Mouse (Mus musculus): ENCODE results near the gene H1f0. TPM values are rescaled to one million over a fixed set of nuclear protein-coding genes. Genes with fewer than 3 reads are reported as not detected.

Gene H1f0
- polyA plus RNA-seq, 1 experiment from 2014 or later, result 561 TPM

- Histone ChIP-seq H3K4me1 (replicated peaks) (peaks cover 17% of the 10 kb centered on the region), H3K36me3 (no peaks in the 10 kb centered on the region), H3K27ac (no peak overlapping the region), H3K4me3 (no peak overlapping the region), H3K27me3 (ENCODE audit: insufficient read depth, poor library complexity, severe bottlenecking) (peaks cover 7% of the 10 kb centered on the region), H3K9me3 (no peaks in the 10 kb centered on the region)
- WGBS, result 86% methylated on average over 3 of the region's 3 CpGs
- no peak for DNase-seq (ENCODE audit: low spot score)
Measured at GRCm38 (mm10) chr15:79067631-79068030, 39.4 kb downstream of the H1f0 start.

- Histone ChIP-seq H3K27ac (no peak overlapping the region), H3K4me1 (replicated peaks) (peaks cover 15% of the 10 kb centered on the region), H3K27me3 (ENCODE audit: insufficient read depth, poor library complexity, severe bottlenecking) (peaks cover 7% of the 10 kb centered on the region), H3K9me3 (no peaks in the 10 kb centered on the region), H3K4me3 (no peak overlapping the region), H3K36me3 (no peaks in the 10 kb centered on the region)
- WGBS, result 80% methylated on average over 3 of the region's 3 CpGs
- no peak for DNase-seq (ENCODE audit: low spot score)
Measured at GRCm38 (mm10) chr15:79068416-79068815, 40.2 kb downstream of the H1f0 start.

- H3K27ac ChIP-seq, result no peak overlapping the region
- peaks cover 3% of the 10 kb centered on the region for H3K36me3 ChIP-seq
- H3K27me3 ChIP-seq (ENCODE audit: insufficient read depth, poor library complexity, severe bottlenecking), result peaks cover 7% of the 10 kb centered on the region
- 68% methylated on average over 5 of the region's 5 CpGs for WGBS
- no peaks in the 10 kb centered on the region for H3K9me3 ChIP-seq
- peak; percentile 26 for DNase-seq (ENCODE audit: low spot score)
- peaks cover 28% of the 10 kb centered on the region for H3K4me1 ChIP-seq (replicated peaks)
- no peak overlapping the region for H3K4me3 ChIP-seq
Measured at GRCm38 (mm10) chr15:79071117-79072039, 43.1 kb downstream of the H1f0 start.

GRCm38 (mm10) chr15:79073752-79074151 is 45.5 kb downstream of the H1f0 start:
- Histone ChIP-seq H3K9me3 (no peaks in the 10 kb centered on the region), H3K27me3 (ENCODE audit: insufficient read depth, poor library complexity, severe bottlenecking) (peaks cover 7% of the 10 kb centered on the region), H3K4me1 (replicated peaks) (peaks cover 30% of the 10 kb centered on the region), H3K27ac (no peak overlapping the region), H3K36me3 (peaks cover 27% of the 10 kb centered on the region), H3K4me3 (no peak overlapping the region)
- DNase-seq (ENCODE audit: low spot score), result no peak

GRCm38 (mm10) chr15:79074446-79074845 is 46.2 kb downstream of the H1f0 start:
- H3K9me3 ChIP-seq, result no peaks in the 10 kb centered on the region
- peak overlapping the region; percentile 87 for H3K27ac ChIP-seq
- no peak for DNase-seq (ENCODE audit: low spot score)
- peaks cover 34% of the 10 kb centered on the region for H3K36me3 ChIP-seq
- peak overlapping the region; percentile 69 for H3K4me3 ChIP-seq
- peaks cover 30% of the 10 kb centered on the region for H3K4me1 ChIP-seq (replicated peaks)
- 44% methylated on average over 10 of the region's 10 CpGs for WGBS
- peaks cover 7% of the 10 kb centered on the region for H3K27me3 ChIP-seq (ENCODE audit: insufficient read depth, poor library complexity, severe bottlenecking)

- Histone ChIP-seq H3K36me3 (peaks cover 40% of the 10 kb centered on the region), H3K4me3 (peak within 1 kb of the TSS; percentile 69), H3K27ac (peak within 1 kb of the TSS; percentile 87), H3K27me3 (ENCODE audit: insufficient read depth, poor library complexity, severe bottlenecking) (peaks cover 1% of the 10 kb centered on the region; the same call in 1 of the 2 replicates), H3K9me3 (no peaks in the 10 kb centered on the region), H3K4me1 (replicated peaks) (peaks cover 30% of the 10 kb centered on the region)
- under 1% methylated on average over 49 of the region's 49 CpGs for WGBS
- peak; percentile 91 for DNase-seq (ENCODE audit: low spot score)
Measured at GRCm38 (mm10) chr15:79074913-79075532, 46.8 kb downstream of the H1f0 start, which contains the start of gene Eif3l. TSS of gene Eif3l (plus strand) at chr15:79075179.

- Histone ChIP-seq H3K9me3 (no peaks in the 10 kb centered on the region), H3K4me1 (replicated peaks) (peaks cover 30% of the 10 kb centered on the region), H3K27me3 (ENCODE audit: insufficient read depth, poor library complexity, severe bottlenecking) (no peaks in the 10 kb centered on the region), H3K27ac (peak overlapping the region; percentile 87), H3K4me3 (peak overlapping the region; percentile 69), H3K36me3 (peaks cover 48% of the 10 kb centered on the region)
- DNase-seq (ENCODE audit: low spot score), result no peak
- 43% methylated on average over 15 of the region's 15 CpGs for WGBS
Measured at GRCm38 (mm10) chr15:79075658-79076365, 47.6 kb downstream of the H1f0 start.

GRCm38 (mm10) chr15:79079567-79079966 is 51.3 kb downstream of the H1f0 start:
- H3K36me3 ChIP-seq, result peaks cover 85% of the 10 kb centered on the region
- WGBS, result 97% methylated on average over 7 of the region's 7 CpGs
- no peak for DNase-seq (ENCODE audit: low spot score)

More at GRCm38 (mm10) chr15:79079567-79079966, 51.3 kb downstream of the H1f0 start:
- no peaks in the 10 kb centered on the region for H3K27me3 ChIP-seq (ENCODE audit: insufficient read depth, poor library complexity, severe bottlenecking)
- H3K4me3 ChIP-seq, result no peak overlapping the region
- no peak overlapping the region for H3K27ac ChIP-seq
- H3K4me1 ChIP-seq (replicated peaks), result peaks cover 22% of the 10 kb centered on the region
- H3K9me3 ChIP-seq, result no peaks in the 10 kb centered on the region

Other genes starting within 250 kb of the H1f0 start
- gene Card10, start 225.4 kb upstream of the H1f0 start, polyA plus RNA-seq (2016; fragmentation: Nextera tagmentation; extraction: Ambion mirVana), result 4.3 and 4.5 TPM in 2 replicates
- 19.2 and 19.4 TPM in 2 replicates for gene Cdc42ep1, start 185.8 kb upstream of the H1f0 start, polyA plus RNA-seq (2016; fragmentation: Nextera tagmentation; extraction: Ambion mirVana)
- gene Lgals2, start 172.9 kb upstream of the H1f0 start, polyA plus RNA-seq (2016; fragmentation: Nextera tagmentation; extraction: Ambion mirVana), result not detected in 2 replicates
- gene Gga1, start 151.3 kb upstream of the H1f0 start, polyA plus RNA-seq (2016; fragmentation: Nextera tagmentation; extraction: Ambion mirVana), result 51.1 and 60.7 TPM in 2 replicates
- gene Gm49510, start 128.8 kb upstream of the H1f0 start, polyA plus RNA-seq (2016; fragmentation: Nextera tagmentation; extraction: Ambion mirVana), result 0.29 and 0.38 TPM in 2 replicates
- 23.8 and 24.7 TPM in 2 replicates for gene Sh3bp1, start 128.7 kb upstream of the H1f0 start, polyA plus RNA-seq (2016; fragmentation: Nextera tagmentation; extraction: Ambion mirVana)
- 29.5 and 33.9 TPM in 2 replicates for gene Pdxp, start 114.5 kb upstream of the H1f0 start, polyA plus RNA-seq (2016; fragmentation: Nextera tagmentation; extraction: Ambion mirVana)
- gene Lgals1, start 101.7 kb upstream of the H1f0 start, polyA plus RNA-seq (2016; fragmentation: Nextera tagmentation; extraction: Ambion mirVana), result 305 and 403 TPM in 2 replicates
- 64.1 and 68.0 TPM in 2 replicates for gene Nol12, start 93.5 kb upstream of the H1f0 start, polyA plus RNA-seq (2016; fragmentation: Nextera tagmentation; extraction: Ambion mirVana)
- 45.8 and 48.0 TPM in 2 replicates for gene Triobp, start 80.7 kb upstream of the H1f0 start, polyA plus RNA-seq (2016; fragmentation: Nextera tagmentation; extraction: Ambion mirVana)
- gene Galr3, start 13.4 kb downstream of the H1f0 start, polyA plus RNA-seq (2016; fragmentation: Nextera tagmentation; extraction: Ambion mirVana), result not detected in 2 replicates
- 65.9 and 78.2 TPM in 2 replicates for gene Ankrd54, start 34.4 kb downstream of the H1f0 start, polyA plus RNA-seq (2016; fragmentation: Nextera tagmentation; extraction: Ambion mirVana)
- 238 and 262 TPM in 2 replicates for gene Eif3l, start 46.7 kb downstream of the H1f0 start, polyA plus RNA-seq (2016; fragmentation: Nextera tagmentation; extraction: Ambion mirVana)
- gene Micall1, start 80.4 kb downstream of the H1f0 start, polyA plus RNA-seq (2016; fragmentation: Nextera tagmentation; extraction: Ambion mirVana), result 7.0 and 8.8 TPM in 2 replicates
- 383 and 404 TPM in 2 replicates for gene Polr2f, start 112.6 kb downstream of the H1f0 start, polyA plus RNA-seq (2016; fragmentation: Nextera tagmentation; extraction: Ambion mirVana)
- 9.8 and 16.1 TPM in 2 replicates for gene 1700088E04Rik, start 112.8 kb downstream of the H1f0 start, polyA plus RNA-seq (2016; fragmentation: Nextera tagmentation; extraction: Ambion mirVana)
- gene Sox10, start 136.8 kb downstream of the H1f0 start, polyA plus RNA-seq (2016; fragmentation: Nextera tagmentation; extraction: Ambion mirVana), result 9.2 and 28.1 TPM in 2 replicates
- gene Pick1, start 200.7 kb downstream of the H1f0 start, polyA plus RNA-seq (2016; fragmentation: Nextera tagmentation; extraction: Ambion mirVana), result 45.0 and 47.8 TPM in 2 replicates
- 0.14 and 0.21 TPM in 2 replicates for gene Gm49486, start 200.9 kb downstream of the H1f0 start, polyA plus RNA-seq (2016; fragmentation: Nextera tagmentation; extraction: Ambion mirVana)
- 0.14 and 0.26 TPM in 2 replicates for gene Slc16a8, start 226.3 kb downstream of the H1f0 start, polyA plus RNA-seq (2016; fragmentation: Nextera tagmentation; extraction: Ambion mirVana)

Data from hindbrain, embryonic 10.5 days (tissue).